23 mouse cellular contexts compared by ENCODE assay signal in genomic region chr12:5242551-5243330, GRCm38 (mm10).
A peak's percentile ranks its signal among the peaks of the same experiment; 100 is the strongest.
DNase-seq lines count a peak whose midpoint lies in the region; ATAC-seq and TF ChIP-seq lines count a peak whose summit lies in the region.
"Had no signal": no experiment of that assay in that cellular context is flagged by ENCODE, and none has a peak within 500 bp of the region (broad histone marks: within the 10 kb centered on the region; RNA-seq: fewer than 3 reads in every experiment).

No protein-coding gene starts in this region.

- no peak overlapping the region for H3K4me2 ChIP-seq in forebrain, embryonic 15.5 days (replicated peaks)
- no peak overlapping the region for H3K4me2 ChIP-seq in forebrain, postnatal 0 days (ENCODE audit: low read depth)
- no peak overlapping the region for H3K4me2 ChIP-seq in heart, embryonic 12.5 days
- H3K4me2 ChIP-seq: heart, embryonic 11.5 days; hindbrain, embryonic 15.5 days; intestine, embryonic 15.5 days; liver, embryonic 11.5 days; midbrain, embryonic 11.5 days; stomach, embryonic 15.5 days had no signal

- no peak overlapping the region for H3K9ac ChIP-seq in forebrain, embryonic 15.5 days (replicated peaks)
- no peak overlapping the region for H3K9ac ChIP-seq in forebrain, postnatal 0 days
- no peak overlapping the region for H3K9ac ChIP-seq in heart, embryonic 12.5 days
- H3K9ac ChIP-seq: hindbrain, embryonic 15.5 days; intestine, embryonic 15.5 days; liver, postnatal 0 days; stomach, embryonic 15.5 days had no signal

- no peaks in the 10 kb centered on the region for H3K9me3 ChIP-seq in forebrain, embryonic 15.5 days
- no peaks in the 10 kb centered on the region for H3K9me3 ChIP-seq in forebrain, postnatal 0 days (ENCODE audit: low read length)
- H3K9me3 ChIP-seq in heart, embryonic 12.5 days (replicated peaks): no peaks in the 10 kb centered on the region
- H3K9me3 ChIP-seq: forebrain, embryonic 10.5 days; hindbrain, embryonic 15.5 days; intestine, embryonic 15.5 days; stomach, embryonic 15.5 days had no signal

- intact Hi-C loops in heart, postnatal 10 days (cut with DNase I): no loop called here

- TF ChIP-seq CTCF in forebrain, postnatal 0 days (IDR thresholded peaks at IDR 0.05; ENCODE audit: low read depth): no peak

- no peak overlapping the region for H3K4me3 ChIP-seq in forebrain, embryonic 15.5 days
- H3K4me3 ChIP-seq in forebrain, postnatal 0 days (ENCODE audit: low read depth, low read length): no peak overlapping the region
- H3K4me3 ChIP-seq in heart, embryonic 12.5 days: no peak overlapping the region
- H3K4me3 ChIP-seq: forebrain, embryonic 10.5 days; hindbrain, embryonic 15.5 days; intestine, embryonic 15.5 days; stomach, embryonic 15.5 days had no signal

- H3K4me1 ChIP-seq in forebrain, embryonic 15.5 days: peaks cover 68% of the 10 kb centered on the region
- peaks cover 31% of the 10 kb centered on the region for H3K4me1 ChIP-seq in forebrain, postnatal 0 days (ENCODE audit: insufficient read depth)
- peaks cover 50% of the 10 kb centered on the region for H3K4me1 ChIP-seq in heart, embryonic 12.5 days (replicated peaks)

- ATAC-seq in forebrain, embryonic 15.5 days (replicated peaks): no peak
- ATAC-seq in forebrain, postnatal 0 days: no peak
- ATAC-seq in heart, embryonic 12.5 days (ENCODE audit: insufficient number of reproducible peaks, low FRiP score): no peak
- ATAC-seq: activated CD4-positive, CD25-positive, alpha-beta regulatory T cell, adult 4 months; liver, postnatal 0 days had no signal

- H3K36me3 ChIP-seq in forebrain, embryonic 15.5 days: no peaks in the 10 kb centered on the region
- no peaks in the 10 kb centered on the region for H3K36me3 ChIP-seq in forebrain, postnatal 0 days (ENCODE audit: insufficient read depth)
- no peaks in the 10 kb centered on the region for H3K36me3 ChIP-seq in heart, embryonic 12.5 days
- H3K36me3 ChIP-seq: forebrain, embryonic 10.5 days; hindbrain, embryonic 15.5 days; intestine, embryonic 15.5 days; stomach, embryonic 15.5 days had no signal

- 84% methylated on average over 8 of the region's 8 CpGs for WGBS in forebrain, embryonic 15.5 days
- WGBS in forebrain, postnatal 0 days: 73% methylated on average over 8 of the region's 8 CpGs
- WGBS in heart, embryonic 12.5 days: 83% methylated on average over 8 of the region's 8 CpGs

- DNase-seq in forebrain, postnatal 0 days: no peak
- DNase-seq in heart, postnatal 10 days: peak; percentile 18 to 22
- peak; percentile 52 for DNase-seq in NIH3T3 (ENCODE audit: low read depth)
- DNase-seq in adipocyte (ENCODE audit: low spot score): peak; percentile 13
- no peak for DNase-seq in lung, postnatal 25 days (ENCODE audit: low spot score)
- DNase-seq: cerebellum, adult 9-10 months; kidney, adult 8-10 months; kidney, postnatal 10 days; liver, postnatal 0 days; right cerebral cortex, adult 18-20 months; right cerebral cortex, postnatal 4 days; thymus, adult 2 months; thymus, postnatal 4 days had no signal

- no peaks in the 10 kb centered on the region for H3K27me3 ChIP-seq in forebrain, embryonic 15.5 days
- H3K27me3 ChIP-seq in forebrain, postnatal 0 days (ENCODE audit: insufficient read depth, low read length): no peaks in the 10 kb centered on the region
- no peaks in the 10 kb centered on the region for H3K27me3 ChIP-seq in heart, embryonic 12.5 days (replicated peaks)
- H3K27me3 ChIP-seq: hindbrain, embryonic 15.5 days; intestine, embryonic 15.5 days; stomach, embryonic 15.5 days had no signal

- peak overlapping the region; percentile 41; the same call in 1 of the 2 replicates for H3K27ac ChIP-seq in forebrain, embryonic 15.5 days (replicated peaks)
- H3K27ac ChIP-seq in forebrain, postnatal 0 days (ENCODE audit: low read depth, low read length): no peak overlapping the region
- H3K27ac ChIP-seq in heart, embryonic 12.5 days (ENCODE audit: poor library complexity, severe bottlenecking): no peak overlapping the region
- H3K27ac ChIP-seq: forebrain, embryonic 10.5 days; hindbrain, embryonic 15.5 days; intestine, embryonic 15.5 days; stomach, embryonic 15.5 days had no signal

Comparison
In these comparisons a context has a peak if more than half of its experiments do, and no peak if none do; other contexts are left out.
1. DNase-seq: peak in heart, postnatal 10 days (2 of 2), NIH3T3 (single experiment) and adipocyte (single experiment); none in forebrain, postnatal 0 days (single experiment) and lung, postnatal 25 days (single experiment).